Mouse (Mus musculus): ENCODE results near the gene Hoxa5. TPM values are rescaled to one million over a fixed set of nuclear protein-coding genes. Genes with fewer than 3 reads are reported as not detected.

The Hoxa5 gene
- polyA plus RNA-seq, 1 experiment from 2014 or later = 48.7 TPM

GRCm38 (mm10) chr6:52221993-52222685 is 17.8 kb upstream of the Hoxa5 start:
- WGBS = 25% methylated on average over 21 of the region's 21 CpGs
- Histone ChIP-seq H3K9me3 (no peaks in the 10 kb centered on the region), H3K27ac (no peak overlapping the region), H3K36me3 (no peaks in the 10 kb centered on the region), H3K4me3 (peak overlapping the region; percentile 56), H3K4me2 (peak overlapping the region; percentile 92), H3K27me3 (peaks cover 99% of the 10 kb centered on the region), H3K9ac (no peak overlapping the region), H3K4me1 (peaks cover 26% of the 10 kb centered on the region)
- ATAC-seq (ENCODE audit: borderline replicate concordance, extremely low read depth, low FRiP score, low TSS enrichment) = no peak

GRCm38 (mm10) chr6:52221337-52221992 is 17.1 kb upstream of the Hoxa5 start, which contains the start of gene Hoxa7:
TSS of gene Hoxa7 (minus strand) at chr6:52221854.
- peaks cover 99% of the 10 kb centered on the region for H3K27me3 ChIP-seq
- peaks cover 32% of the 10 kb centered on the region for H3K4me1 ChIP-seq
- peak within 1 kb of the TSS; percentile 60 for H3K9ac ChIP-seq
- no peaks in the 10 kb centered on the region for H3K9me3 ChIP-seq
- H3K4me3 ChIP-seq = peak within 1 kb of the TSS; percentile 56
- 3% methylated on average over 46 of the region's 46 CpGs for WGBS
- no peaks in the 10 kb centered on the region for H3K36me3 ChIP-seq
- no peak within 1 kb of the TSS for H3K27ac ChIP-seq
- ATAC-seq (ENCODE audit: borderline replicate concordance, extremely low read depth, low FRiP score, low TSS enrichment) = peak; percentile 58; the same call in 1 of the 2 replicates
- H3K4me2 ChIP-seq = peak within 1 kb of the TSS; percentile 92

GRCm38 (mm10) chr6:52220865-52221310 is 16.5 kb upstream of the Hoxa5 start:
- H3K27me3 ChIP-seq = peaks cover 99% of the 10 kb centered on the region
- H3K27ac ChIP-seq = no peak overlapping the region
- peak overlapping the region; percentile 56 for H3K4me3 ChIP-seq
- H3K4me2 ChIP-seq = peak overlapping the region; percentile 92
- ATAC-seq (ENCODE audit: borderline replicate concordance, extremely low read depth, low FRiP score, low TSS enrichment) = no peak
- H3K9ac ChIP-seq = no peak overlapping the region
- H3K4me1 ChIP-seq = peaks cover 31% of the 10 kb centered on the region
- H3K36me3 ChIP-seq = no peaks in the 10 kb centered on the region
- WGBS = 23% methylated on average over 12 of the region's 12 CpGs
- H3K9me3 ChIP-seq = no peaks in the 10 kb centered on the region

DNA sequence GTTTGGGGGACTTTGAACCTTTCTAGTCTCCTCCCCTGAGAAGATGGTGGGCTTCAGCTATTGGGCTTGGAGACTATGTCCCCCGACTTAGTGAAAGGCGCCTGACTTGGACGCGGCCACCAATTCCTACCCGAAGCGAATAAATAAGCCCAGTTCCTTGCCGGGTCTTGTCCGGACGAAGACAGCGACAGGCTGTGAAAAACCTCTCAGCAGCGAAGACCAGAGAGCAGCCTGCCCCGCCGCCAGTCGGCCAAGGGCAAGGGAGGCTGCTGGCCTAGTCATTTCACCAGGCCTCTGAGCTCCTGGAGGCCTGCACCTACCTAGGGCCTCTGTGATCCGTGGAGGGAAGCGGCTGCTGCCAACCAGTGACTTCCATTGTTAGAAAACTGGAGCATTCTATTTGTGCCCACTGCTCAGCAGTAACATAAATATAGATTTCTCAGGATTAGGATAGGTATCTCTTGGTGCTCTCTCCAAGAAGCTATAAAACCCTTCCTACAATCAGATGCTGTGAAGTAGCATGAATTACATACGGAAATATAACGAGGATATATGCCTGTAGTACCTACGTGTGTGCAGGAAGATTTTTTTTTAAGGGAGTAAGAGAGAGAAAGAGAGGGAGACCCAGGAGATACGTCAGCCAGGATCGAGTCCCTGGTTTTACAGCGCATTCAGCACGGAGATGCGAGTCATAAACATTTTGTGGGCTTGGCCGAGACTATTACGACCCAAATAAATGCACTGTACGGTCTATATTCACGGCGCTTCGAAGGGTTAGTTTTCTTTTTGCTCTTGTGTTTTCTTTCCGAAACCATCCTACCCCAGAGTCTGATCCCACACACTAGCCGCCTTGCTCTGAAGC is 15.8 kb upstream of the Hoxa5 start:
- Histone ChIP-seq H3K4me3 (no peak overlapping the region), H3K9ac (no peak overlapping the region), H3K4me1 (peaks cover 31% of the 10 kb centered on the region), H3K36me3 (no peaks in the 10 kb centered on the region), H3K4me2 (no peak overlapping the region), H3K9me3 (no peaks in the 10 kb centered on the region), H3K27ac (no peak overlapping the region), H3K27me3 (peaks cover 99% of the 10 kb centered on the region)
- no peak for ATAC-seq (ENCODE audit: borderline replicate concordance, extremely low read depth, low FRiP score, low TSS enrichment)
- WGBS = 57% methylated on average over 32 of the region's 32 CpGs

DNA sequence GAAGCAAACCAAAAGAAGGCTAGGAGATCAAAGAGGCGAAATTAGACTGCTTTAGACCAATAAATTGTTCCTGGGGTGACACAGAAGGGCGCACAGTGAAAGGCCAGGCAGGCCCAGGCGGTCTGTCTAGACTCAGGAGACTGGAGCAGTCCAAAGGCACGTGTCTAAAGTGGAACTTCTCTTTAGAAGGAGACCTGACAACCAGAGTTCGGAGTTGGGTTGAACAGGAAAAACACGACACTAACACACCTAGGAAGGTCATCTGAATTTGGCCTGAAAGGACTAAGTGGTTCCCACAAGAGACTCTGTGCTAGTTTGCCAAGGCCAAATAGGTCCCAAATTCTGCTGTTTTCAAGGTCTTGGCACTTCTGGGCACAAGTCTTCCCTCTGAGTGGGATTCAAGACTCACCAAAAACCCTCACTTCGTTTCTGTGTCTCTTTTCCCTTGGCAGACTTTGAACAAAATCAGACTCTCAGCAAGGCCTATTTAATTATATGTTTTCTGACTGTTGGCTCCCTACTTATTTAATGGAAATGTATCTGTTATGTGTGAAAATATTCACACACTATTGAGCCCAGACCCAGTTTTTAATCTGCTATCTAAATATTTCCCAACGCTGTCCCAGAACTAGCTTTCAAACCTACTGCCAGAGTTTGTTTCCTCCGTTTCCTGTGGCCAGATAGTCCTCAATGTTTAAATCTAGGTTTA is 15.0 kb upstream of the Hoxa5 start:
- Histone ChIP-seq H3K4me1 (peaks cover 31% of the 10 kb centered on the region), H3K4me3 (no peak overlapping the region), H3K9me3 (no peaks in the 10 kb centered on the region), H3K27ac (no peak overlapping the region), H3K27me3 (peaks cover 99% of the 10 kb centered on the region), H3K36me3 (no peaks in the 10 kb centered on the region), H3K4me2 (no peak overlapping the region), H3K9ac (no peak overlapping the region)
- ATAC-seq (ENCODE audit: borderline replicate concordance, extremely low read depth, low FRiP score, low TSS enrichment) = no peak
- WGBS = 58% methylated on average over 9 of the region's 9 CpGs

DNA sequence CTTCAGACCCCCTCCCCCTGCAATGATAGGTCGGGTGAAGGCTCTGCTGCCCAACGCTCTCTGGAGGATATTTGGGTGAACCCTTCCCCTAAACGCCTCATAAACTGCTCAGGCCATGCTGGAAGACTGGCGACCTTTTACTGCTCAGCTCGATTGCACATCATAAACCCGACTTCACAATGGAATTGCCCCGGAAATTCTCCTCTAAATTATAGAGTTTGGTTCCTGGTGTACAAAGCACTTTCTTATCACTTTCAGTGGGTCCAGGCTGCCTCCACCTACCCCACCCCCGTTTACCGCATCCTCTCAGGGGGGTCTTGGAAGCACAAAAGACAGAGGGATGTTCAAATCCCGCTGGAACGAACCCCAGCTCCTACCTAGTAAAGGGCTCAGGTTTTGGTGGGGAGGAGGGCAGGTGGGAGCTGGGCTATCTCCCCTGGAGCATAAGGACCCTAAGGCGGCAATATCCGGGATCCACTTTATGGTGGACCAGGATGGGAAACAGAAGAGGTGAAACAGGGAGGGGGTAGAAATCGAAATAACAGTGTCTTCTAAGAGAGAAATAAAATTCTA is 14.3 kb upstream of the Hoxa5 start:
- ATAC-seq (ENCODE audit: borderline replicate concordance, extremely low read depth, low FRiP score, low TSS enrichment) = no peak
- peaks cover 99% of the 10 kb centered on the region for H3K27me3 ChIP-seq
- 27% methylated on average over 14 of the region's 14 CpGs for WGBS
- no peak overlapping the region for H3K27ac ChIP-seq
- H3K9ac ChIP-seq = no peak overlapping the region
- H3K4me2 ChIP-seq = no peak overlapping the region
- no peaks in the 10 kb centered on the region for H3K36me3 ChIP-seq
- H3K4me1 ChIP-seq = peaks cover 31% of the 10 kb centered on the region
- H3K4me3 ChIP-seq = no peak overlapping the region
- no peaks in the 10 kb centered on the region for H3K9me3 ChIP-seq

- Histone ChIP-seq H3K4me3 (peak overlapping the region; percentile 44), H3K27ac (no peak overlapping the region), H3K9me3 (no peaks in the 10 kb centered on the region), H3K4me1 (peaks cover 32% of the 10 kb centered on the region), H3K9ac (no peak overlapping the region), H3K4me2 (peak overlapping the region; percentile 69), H3K27me3 (peaks cover 99% of the 10 kb centered on the region), H3K36me3 (no peaks in the 10 kb centered on the region)
- WGBS = 12% methylated on average over 23 of the region's 23 CpGs
- ATAC-seq (ENCODE audit: borderline replicate concordance, extremely low read depth, low FRiP score, low TSS enrichment) = no peak
Observed at GRCm38 (mm10) chr6:52217895-52218642, 13.7 kb upstream of the Hoxa5 start.

DNA sequence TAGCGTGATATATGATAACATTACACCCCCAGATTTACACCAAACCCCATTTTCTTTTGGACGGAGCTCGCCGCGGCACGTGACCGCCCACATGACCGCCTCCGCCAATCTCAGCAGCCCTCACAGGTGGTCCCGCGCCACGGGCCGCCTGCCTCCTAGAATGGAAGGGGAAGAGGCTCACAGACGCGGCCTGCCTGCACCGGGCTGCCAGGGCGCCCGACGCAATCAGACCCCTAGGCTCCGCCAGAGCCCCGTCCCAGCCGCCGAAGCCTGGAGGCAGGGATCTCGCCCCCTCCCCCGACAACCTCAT is 13.0 kb upstream of the Hoxa5 start:
- H3K9ac ChIP-seq = no peak overlapping the region
- H3K4me3 ChIP-seq = peak overlapping the region; percentile 44
- peaks cover 35% of the 10 kb centered on the region for H3K4me1 ChIP-seq
- H3K27me3 ChIP-seq = peaks cover 99% of the 10 kb centered on the region
- 1% methylated on average over 25 of the region's 25 CpGs for WGBS
- ATAC-seq (ENCODE audit: borderline replicate concordance, extremely low read depth, low FRiP score, low TSS enrichment) = peak; percentile 40; the same call in 1 of the 2 replicates
- peak overlapping the region; percentile 69 for H3K4me2 ChIP-seq
- H3K36me3 ChIP-seq = no peaks in the 10 kb centered on the region
- H3K9me3 ChIP-seq = no peaks in the 10 kb centered on the region
- no peak overlapping the region for H3K27ac ChIP-seq

DNA sequence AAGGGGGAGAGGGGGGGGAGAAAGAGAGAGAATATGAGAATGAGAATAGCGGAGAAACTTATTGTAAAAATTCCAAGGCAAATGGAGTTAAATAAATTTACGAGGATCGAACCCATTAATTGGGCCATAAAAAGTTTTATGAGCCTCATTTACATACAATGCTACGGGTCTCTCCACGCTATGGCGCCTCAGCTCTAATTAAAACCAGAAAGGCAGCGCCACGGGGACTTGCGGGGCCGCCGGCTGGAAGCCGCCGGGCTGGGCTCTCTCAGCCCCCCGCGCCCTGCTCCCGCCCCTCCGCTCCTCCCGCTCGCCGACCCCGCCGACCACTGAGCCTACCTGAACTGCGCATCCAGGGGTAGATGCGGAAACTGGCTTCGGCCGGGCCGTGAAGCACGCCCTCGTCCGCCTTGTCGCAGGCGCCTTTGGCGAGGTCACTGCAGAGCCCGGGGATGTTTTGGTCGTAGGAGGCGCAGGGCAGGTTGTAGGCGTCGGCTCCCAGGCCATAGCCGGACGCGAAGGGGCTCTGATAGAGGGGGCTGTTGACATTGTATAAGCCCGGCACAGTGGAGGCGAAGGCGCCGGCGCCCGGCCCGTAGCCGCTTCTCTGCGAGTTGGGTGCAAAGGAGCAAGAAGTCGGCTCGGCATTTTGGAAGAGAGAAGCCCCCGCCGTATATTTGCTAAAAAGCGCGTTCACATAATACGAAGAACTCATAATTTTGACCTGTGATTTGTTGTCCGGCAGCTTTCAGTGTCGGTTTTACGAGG is 12.5 kb upstream of the Hoxa5 start:
- no peaks in the 10 kb centered on the region for H3K36me3 ChIP-seq
- 3% methylated on average over 60 of the region's 60 CpGs for WGBS
- no peak overlapping the region for H3K27ac ChIP-seq
- peak overlapping the region; percentile 44 for H3K4me3 ChIP-seq
- no peaks in the 10 kb centered on the region for H3K9me3 ChIP-seq
- peaks cover 99% of the 10 kb centered on the region for H3K27me3 ChIP-seq
- H3K4me2 ChIP-seq = peak overlapping the region; percentile 69
- H3K9ac ChIP-seq = no peak overlapping the region
- ATAC-seq (ENCODE audit: borderline replicate concordance, extremely low read depth, low FRiP score, low TSS enrichment) = no peak
- peaks cover 32% of the 10 kb centered on the region for H3K4me1 ChIP-seq

GRCm38 (mm10) chr6:52215771-52216535 is 11.6 kb upstream of the Hoxa5 start:
- peak overlapping the region; percentile 69 for H3K4me2 ChIP-seq
- ATAC-seq (ENCODE audit: borderline replicate concordance, extremely low read depth, low FRiP score, low TSS enrichment) = no peak
- no peak overlapping the region for H3K9ac ChIP-seq
- no peak overlapping the region for H3K27ac ChIP-seq
- 5% methylated on average over 30 of the region's 30 CpGs for WGBS
- no peaks in the 10 kb centered on the region for H3K9me3 ChIP-seq
- H3K4me3 ChIP-seq = peak overlapping the region; percentile 44
- H3K4me1 ChIP-seq = peaks cover 26% of the 10 kb centered on the region
- H3K36me3 ChIP-seq = no peaks in the 10 kb centered on the region
- peaks cover 100% of the 10 kb centered on the region for H3K27me3 ChIP-seq

Data from lung, embryonic 15.5 days (tissue).